Mouse (Mus musculus) MEL (cell line): Measurements from ENCODE around the gene Npsr1. TPM values are rescaled to one million over a fixed set of nuclear protein-coding genes. Genes with fewer than 3 reads are reported as not detected.

Source experiments
- DNase-seq: peaks from one replicate; pipeline ENCODE4 v3.0.0; 2011; ENCODE audit warnings: low read depth, low spot score
- H3K27ac ChIP-seq: 2 replicates; pipeline ENCODE4 v1.5.1; 2012; ENCODE audit warnings: low read depth, mild to moderate bottlenecking, control low read depth, low read length, moderate library complexity; ENCODE audit not compliant: control insufficient read depth
- H3K27me3 ChIP-seq, 2 experiments: fragments of 150-350 bp in 1 of 2; sonication (generic) in 1 of 2; 2 replicates each; pipeline ENCODE4 v1.6.1; 2012; ENCODE audit warnings: low read length in 2 of 2, mild to moderate bottlenecking in 2 of 2, improper control_type of control experiment in 1 of 2, moderate library complexity in 1 of 2; ENCODE audit not compliant: insufficient read depth in 2 of 2, control insufficient read depth in 1 of 2
- H3K36me3 ChIP-seq, 2 experiments: 2 replicates each; pipeline ENCODE4 v1.6.1; 2012 to 2014; ENCODE audit warnings: low read length in 2 of 2, improper control_type of control experiment in 1 of 2, inconsistent platforms in 1 of 2, mild to moderate bottlenecking in 1 of 2; ENCODE audit not compliant: insufficient read depth in 2 of 2, control insufficient read depth in 1 of 2
- H3K4me1 ChIP-seq, 2 experiments: fragments of 150-350 bp in 1 of 2; sonication (generic) in 1 of 2; 2 replicates each; pipeline ENCODE4 v1.6.1; 2012; ENCODE audit warnings: low read length in 2 of 2, improper control_type of control experiment in 1 of 2, mild to moderate bottlenecking in 1 of 2; ENCODE audit not compliant: insufficient read depth in 2 of 2, control insufficient read depth in 1 of 2
- H3K4me3 ChIP-seq, 2 experiments: fragments of 150-350 bp in 1 of 2; sonication (generic) in 1 of 2; 2 replicates each; pipeline ENCODE4 v1.5.1; 2012; ENCODE audit warnings: low read depth in 2 of 2, low read length in 2 of 2, mild to moderate bottlenecking in 2 of 2, moderate library complexity in 2 of 2, control low read depth in 1 of 2, improper control_type of control experiment in 1 of 2; ENCODE audit not compliant: control insufficient read depth in 1 of 2, insufficient read depth in 1 of 2
- H3K79me2 ChIP-seq: 2 replicates; pipeline ENCODE4 v1.6.1; 2012; ENCODE audit warnings: mild to moderate bottlenecking, low read length, moderate library complexity; ENCODE audit not compliant: control insufficient read depth, poor library complexity, insufficient read depth
- H3K9ac ChIP-seq: 2 replicates; pipeline ENCODE4 v1.6.1; 2012; ENCODE audit warnings: low read depth, mild to moderate bottlenecking, control low read depth, low read length, moderate library complexity; ENCODE audit not compliant: control insufficient read depth, poor library complexity, severe bottlenecking
- H3K9me3 ChIP-seq: fragments of 150-350 bp; sonication (generic); replicated peaks from 2 replicates; pipeline ENCODE4 v1.6.1; 2012; ENCODE audit warnings: mild to moderate bottlenecking, low read length, improper control_type of control experiment, moderate library complexity; ENCODE audit not compliant: insufficient read depth
- BHLHE40 ChIP-seq: IDR thresholded peaks from 2 replicates; pipeline ENCODE4 v1.6.1; 2012; ENCODE audit warnings: low read depth, mild to moderate bottlenecking, inconsistent platforms, low read length, improper control_type of control experiment, borderline replicate concordance
- CHD2 ChIP-seq: IDR thresholded peaks from 2 replicates; pipeline ENCODE4 v1.6.1; 2011; ENCODE audit warnings: low read length, improper control_type of control experiment
- CTCF ChIP-seq, 3 experiments: IDR thresholded peaks in 2 of 3; conservative IDR thresholded peaks in 1 of 3; 2 replicates each; pipeline ENCODE4 v1.5.1; 2011 to 2012; ENCODE audit warnings: low read length in 3 of 3, low read depth in 2 of 3, mild to moderate bottlenecking in 2 of 3, improper control_type of control experiment in 1 of 3, inconsistent platforms in 1 of 3, mixed read lengths in 1 of 3, moderate library complexity in 1 of 3; ENCODE audit not compliant: control insufficient read depth in 1 of 3, insufficient read depth in 1 of 3, poor library complexity in 1 of 3, severe bottlenecking in 1 of 3
- E2F4 ChIP-seq: IDR thresholded peaks from 2 replicates; pipeline ENCODE4 v1.6.1; 2011; ENCODE audit warnings: low read depth, low read length, improper control_type of control experiment, borderline replicate concordance
- GABPA ChIP-seq: IDR thresholded peaks from 2 replicates; pipeline ENCODE4 v1.6.1; 2012; ENCODE audit warnings: low read depth, mild to moderate bottlenecking, inconsistent platforms, low read length, improper control_type of control experiment, moderate library complexity
- GATA1 ChIP-seq: IDR thresholded peaks from 2 replicates; pipeline ENCODE4 v1.6.1; 2011; ENCODE audit warnings: low read depth, low read length, improper control_type of control experiment
- HCFC1 ChIP-seq: IDR thresholded peaks from 2 replicates; pipeline ENCODE4 v1.6.1; 2012; ENCODE audit warnings: low read depth, mild to moderate bottlenecking, inconsistent platforms, low read length, improper control_type of control experiment, moderate library complexity
- JUND ChIP-seq: IDR thresholded peaks from 2 replicates; pipeline ENCODE4 v1.6.1; 2011; ENCODE audit warnings: low read depth, mild to moderate bottlenecking, improper control_type of control experiment, low read length
- KAT2A ChIP-seq: conservative IDR thresholded peaks from 2 replicates; pipeline ENCODE4 v1.6.1; 2012; ENCODE audit warnings: low read depth, low read length, improper control_type of control experiment, inconsistent platforms
- MAX ChIP-seq: IDR thresholded peaks from 2 replicates; pipeline ENCODE4 v1.6.1; 2011; ENCODE audit warnings: low read length, improper control_type of control experiment
- MYC ChIP-seq: IDR thresholded peaks from 2 replicates; pipeline ENCODE4 v1.6.1; 2011; ENCODE audit warnings: low read depth, mild to moderate bottlenecking, low read length, improper control_type of control experiment, moderate library complexity
- POLR2A ChIP-seq, 2 experiments: IDR thresholded peaks; 2 replicates each; pipeline ENCODE4 v1.6.1; 2011 to 2012; ENCODE audit warnings: low read length in 2 of 2, mild to moderate bottlenecking in 2 of 2, control low read depth in 1 of 2, improper control_type of control experiment in 1 of 2, low read depth in 1 of 2, moderate library complexity in 1 of 2; ENCODE audit not compliant: control insufficient read depth in 1 of 2, insufficient read depth in 1 of 2, poor library complexity in 1 of 2
- POLR2AphosphoS5 ChIP-seq: IDR thresholded peaks from 2 replicates; pipeline ENCODE4 v1.6.1; 2012; ENCODE audit warnings: low read depth, borderline replicate concordance, mild to moderate bottlenecking, inconsistent platforms, low read length, moderate library complexity, mixed read lengths
- RAD21 ChIP-seq: IDR thresholded peaks from 2 replicates; pipeline ENCODE4 v1.6.1; 2011; ENCODE audit warnings: mild to moderate bottlenecking, low read depth, low read length, improper control_type of control experiment
- TAL1 ChIP-seq: IDR thresholded peaks from 2 replicates; pipeline ENCODE4 v1.6.1; 2012; ENCODE audit warnings: mild to moderate bottlenecking, inconsistent platforms, low read length, moderate library complexity, mixed read lengths
- TBP ChIP-seq: IDR thresholded peaks from 2 replicates; pipeline ENCODE4 v1.8.0; 2011; ENCODE audit warnings: low read depth, low read length, improper control_type of control experiment
- UBTF ChIP-seq: IDR thresholded peaks from 2 replicates; pipeline ENCODE4 v1.6.1; 2012; ENCODE audit warnings: low read depth, mild to moderate bottlenecking, inconsistent platforms, low read length, improper control_type of control experiment, moderate library complexity, borderline replicate concordance; ENCODE audit not compliant: insufficient read depth
- ZC3H11A ChIP-seq: IDR thresholded peaks from 2 replicates; pipeline ENCODE4 v1.6.1; 2012; ENCODE audit warnings: low read depth, mild to moderate bottlenecking, inconsistent platforms, low read length, improper control_type of control experiment
- ZNF384 ChIP-seq: IDR thresholded peaks from 2 replicates; pipeline ENCODE4 v1.6.1; 2012; ENCODE audit warnings: low read depth, mild to moderate bottlenecking, inconsistent platforms, low read length, improper control_type of control experiment
- polyA plus RNA-seq, 2 experiments: library from polyadenylated mRNA; stranded (reverse) in 1 of 2; unstranded in 1 of 2; fragments of >175 nt in 1 of 2; fragments of >200 nt in 1 of 2; gene quantifications; 2 replicates each; pipeline versions ENCODE4 v1.2.1 to v1.2.4; 2012; ENCODE audit warnings: low replicate concordance in 2 of 2, low read depth in 1 of 2; ENCODE audit not compliant: insufficient read length in 2 of 2, insufficient read depth in 1 of 2, missing spikeins in 1 of 2
- total RNA-seq: library from RNA; depleted of rRNA; stranded (reverse); fragments of 300-350 nt; gene quantifications from 2 replicates; pipeline ENCODE4 v1.2.3, GENCODE M21; 2012

Gene Npsr1
- total and polyA plus RNA-seq, 3 experiments: 0.08 TPM; not detected in 2

GRCm38 (mm10) chr9:24302906-24303305 is 205.1 kb downstream of the Npsr1 start:
- no peak for DNase-seq
- no peaks in the 10 kb centered on the region for H3K4me1 ChIP-seq
- H3K9ac ChIP-seq: no peak overlapping the region
- TF ChIP-seq CTCF (IDR thresholded peaks at IDR 0.05 in 2 of 3, conservative IDR thresholded peaks at IDR 0.05 in 1 of 3; ENCODE audit: control insufficient read depth in 1 of 3, insufficient read depth in 1 of 3, low read depth in 2 of 3, low read length in 3 of 3, poor library complexity in 1 of 3, severe bottlenecking in 1 of 3) (no peak), RAD21 (no peak), POLR2A (IDR thresholded peaks at IDR 0.05; ENCODE audit: control insufficient read depth in 1 of 2, insufficient read depth in 1 of 2, low read depth in 1 of 2, low read length in 2 of 2, poor library complexity in 1 of 2) (no peak), CHD2 (no peak), KAT2A (no peak), UBTF (no peak), ZC3H11A (no peak), ZNF384 (no peak), GATA1 (no peak), POLR2AphosphoS5 (no peak), BHLHE40 (no peak), JUND (no peak), MAX (no peak), GABPA (no peak)
- H3K79me2 ChIP-seq: no peaks in the 10 kb centered on the region
- H3K4me3 ChIP-seq: no peak overlapping the region
- H3K27me3 ChIP-seq: no peaks in the 10 kb centered on the region
- H3K27ac ChIP-seq: no peak overlapping the region
- no peaks in the 10 kb centered on the region for H3K9me3 ChIP-seq
- no peaks in the 10 kb centered on the region for H3K36me3 ChIP-seq

GRCm38 (mm10) chr9:24306990-24307389 is 209.2 kb downstream of the Npsr1 start:
- no peaks in the 10 kb centered on the region for H3K4me1 ChIP-seq
- TF ChIP-seq TBP: no peak
- no peak for TF ChIP-seq ZC3H11A
- TF ChIP-seq E2F4: no peak
- no peak for TF ChIP-seq UBTF
- TF ChIP-seq GABPA: no peak
- TF ChIP-seq HCFC1: no peak
- TF ChIP-seq MYC: no peak
- no peak for TF ChIP-seq TAL1
- no peak for TF ChIP-seq ZNF384
- DNase-seq: no peak
- H3K36me3 ChIP-seq: no peaks in the 10 kb centered on the region
- no peak overlapping the region for H3K9ac ChIP-seq
- no peaks in the 10 kb centered on the region for H3K79me2 ChIP-seq
- H3K27ac ChIP-seq: no peak overlapping the region
- no peaks in the 10 kb centered on the region for H3K9me3 ChIP-seq
- peaks cover 0 to 2% of the 10 kb centered on the region in 2 experiments; a peak in 1 of 4 replicates for H3K27me3 ChIP-seq
- H3K4me3 ChIP-seq: no peak overlapping the region
